Mouse (Mus musculus): ENCODE measurements around the gene Inafm1. TPM values are rescaled to one million over a fixed set of nuclear protein-coding genes. Genes with fewer than 3 reads are reported as not detected.
A peak's percentile ranks its signal among the peaks of the same experiment; 100 is the strongest.

The Inafm1 gene
- 19.0 and 19.9 TPM in 2 replicates for polyA plus RNA-seq (2015; fragmentation: Nextera tagmentation; extraction: Ambion mirVana)

GRCm38 (mm10) chr7:16273081-16273765, at the start of gene Inafm1:
Gene Inafm1, minus strand, starts transcription at chr7:16273617.
- ATAC-seq (ENCODE audit: low FRiP score, low read depth) = peak; percentile 86
- Histone ChIP-seq H3K36me3 (peaks cover 35% of the 10 kb centered on the region), H3K9me3 (no peaks in the 10 kb centered on the region), H3K27ac (peak within 1 kb of the TSS; percentile 91), H3K4me1 (peaks cover 28% of the 10 kb centered on the region), H3K9ac (peak within 1 kb of the TSS; percentile 82), H3K4me3 (peak within 1 kb of the TSS; percentile 79), H3K4me2 (replicated peaks) (peak within 1 kb of the TSS; percentile 90), H3K27me3 (peaks cover 4% of the 10 kb centered on the region; the same call in 1 of the 2 replicates)
- under 1% methylated on average over 41 of the region's 49 CpGs for whole genome bisulfite sequencing

- no peak overlapping the region for H3K4me3 ChIP-seq
- ATAC-seq (ENCODE audit: low FRiP score, low read depth) = no peak
- peaks cover 31% of the 10 kb centered on the region for H3K36me3 ChIP-seq
- no peaks in the 10 kb centered on the region for H3K27me3 ChIP-seq
- no peak overlapping the region for H3K27ac ChIP-seq
- no peaks in the 10 kb centered on the region for H3K9me3 ChIP-seq
- no peak overlapping the region for H3K4me2 ChIP-seq (replicated peaks)
- WGBS = 86% methylated on average over 6 of the region's 6 CpGs
- H3K9ac ChIP-seq = no peak overlapping the region
- H3K4me1 ChIP-seq = peaks cover 8% of the 10 kb centered on the region; the same call in 1 of the 2 replicates
Observed at GRCm38 (mm10) chr7:16320479-16320878, 47.1 kb upstream of the Inafm1 start.

GRCm38 (mm10) chr7:16319216-16319615, 45.8 kb upstream of the Inafm1 start:
- WGBS = 87% methylated on average over 4 of the region's 4 CpGs
- ATAC-seq (ENCODE audit: low FRiP score, low read depth) = no peak
- peaks cover 12% of the 10 kb centered on the region; the same call in 1 of the 2 replicates for H3K4me1 ChIP-seq
- H3K9ac ChIP-seq = no peak overlapping the region
- H3K4me3 ChIP-seq = no peak overlapping the region
- no peak overlapping the region for H3K4me2 ChIP-seq (replicated peaks)
- H3K27me3 ChIP-seq = no peaks in the 10 kb centered on the region
- H3K9me3 ChIP-seq = no peaks in the 10 kb centered on the region
- no peak overlapping the region for H3K27ac ChIP-seq
- peaks cover 20% of the 10 kb centered on the region; the same call in 1 of the 2 replicates for H3K36me3 ChIP-seq

GRCm38 (mm10) chr7:16317094-16317493, 43.7 kb upstream of the Inafm1 start:
- Histone ChIP-seq H3K27ac (no peak overlapping the region), H3K4me2 (replicated peaks) (no peak overlapping the region), H3K9me3 (no peaks in the 10 kb centered on the region), H3K27me3 (peaks cover 6% of the 10 kb centered on the region), H3K9ac (no peak overlapping the region), H3K36me3 (peaks cover 20% of the 10 kb centered on the region; the same call in 1 of the 2 replicates), H3K4me3 (no peak overlapping the region), H3K4me1 (peaks cover 30% of the 10 kb centered on the region)
- no peak for ATAC-seq (ENCODE audit: low FRiP score, low read depth)
- 83% methylated on average over 14 of the region's 14 CpGs for WGBS

- no peak overlapping the region for H3K4me2 ChIP-seq (replicated peaks)
- H3K9ac ChIP-seq = no peak overlapping the region
- ATAC-seq (ENCODE audit: low FRiP score, low read depth) = no peak
- no peak overlapping the region for H3K27ac ChIP-seq
- no peaks in the 10 kb centered on the region for H3K9me3 ChIP-seq
- no peak overlapping the region for H3K4me3 ChIP-seq
- 56% methylated on average over 4 of the region's 4 CpGs for whole genome bisulfite sequencing
- peaks cover 17% of the 10 kb centered on the region; the same call in 1 of the 2 replicates for H3K36me3 ChIP-seq
- peaks cover 40% of the 10 kb centered on the region for H3K4me1 ChIP-seq
- H3K27me3 ChIP-seq = peaks cover 24% of the 10 kb centered on the region
Observed at GRCm38 (mm10) chr7:16315222-16315759, 41.9 kb upstream of the Inafm1 start.

- 6% methylated on average over 13 of the region's 13 CpGs for WGBS
- Histone ChIP-seq H3K27me3 (peaks cover 32% of the 10 kb centered on the region), H3K4me3 (peak overlapping the region; percentile 67), H3K4me1 (peaks cover 48% of the 10 kb centered on the region), H3K4me2 (replicated peaks) (peak overlapping the region; percentile 100), H3K36me3 (peaks cover 11% of the 10 kb centered on the region; the same call in 1 of the 2 replicates), H3K27ac (peak overlapping the region; percentile 93; the same call in 1 of the 2 replicates), H3K9ac (peak overlapping the region; percentile 81), H3K9me3 (no peaks in the 10 kb centered on the region)
- no peak; the same call in 1 of the 2 replicates for ATAC-seq (ENCODE audit: low FRiP score, low read depth)
Observed at GRCm38 (mm10) chr7:16314221-16314775, 40.9 kb upstream of the Inafm1 start.

- under 1% methylated on average over 63 of the region's 66 CpGs for WGBS
- H3K4me1 ChIP-seq = peaks cover 54% of the 10 kb centered on the region
- ATAC-seq (ENCODE audit: low FRiP score, low read depth) = peak; percentile 60
- H3K27ac ChIP-seq = peak overlapping the region; percentile 93
- H3K4me2 ChIP-seq (replicated peaks) = peak overlapping the region; percentile 100
- H3K27me3 ChIP-seq = peaks cover 32% of the 10 kb centered on the region
- no peaks in the 10 kb centered on the region for H3K9me3 ChIP-seq
- H3K36me3 ChIP-seq = peaks cover 11% of the 10 kb centered on the region; the same call in 1 of the 2 replicates
- peak overlapping the region; percentile 81 for H3K9ac ChIP-seq
- H3K4me3 ChIP-seq = peak overlapping the region; percentile 67
Observed at GRCm38 (mm10) chr7:16313481-16314220, 40.2 kb upstream of the Inafm1 start.

GRCm38 (mm10) chr7:16312672-16313311, 39.4 kb upstream of the Inafm1 start:
- Histone ChIP-seq H3K9me3 (no peaks in the 10 kb centered on the region), H3K27me3 (peaks cover 32% of the 10 kb centered on the region), H3K36me3 (peaks cover 11% of the 10 kb centered on the region; the same call in 1 of the 2 replicates), H3K4me3 (peak overlapping the region; percentile 67), H3K4me1 (peaks cover 59% of the 10 kb centered on the region), H3K4me2 (replicated peaks) (peak overlapping the region; percentile 100), H3K9ac (peak overlapping the region; percentile 81), H3K27ac (peak overlapping the region; percentile 69; the same call in 1 of the 2 replicates)
- ATAC-seq (ENCODE audit: low FRiP score, low read depth) = no peak
- WGBS = under 1% methylated on average over 12 of the region's 12 CpGs

- Histone ChIP-seq H3K9me3 (no peaks in the 10 kb centered on the region), H3K4me3 (peak overlapping the region; percentile 67), H3K4me1 (peaks cover 59% of the 10 kb centered on the region), H3K36me3 (peaks cover 5% of the 10 kb centered on the region; the same call in 1 of the 2 replicates), H3K27ac (peak overlapping the region; percentile 69; the same call in 1 of the 2 replicates), H3K9ac (peak overlapping the region; percentile 81), H3K4me2 (replicated peaks) (peak overlapping the region; percentile 100), H3K27me3 (peaks cover 32% of the 10 kb centered on the region)
- whole genome bisulfite sequencing = under 1% methylated on average over 49 of the region's 49 CpGs
- no peak for ATAC-seq (ENCODE audit: low FRiP score, low read depth)
Observed at GRCm38 (mm10) chr7:16312011-16312671, 38.7 kb upstream of the Inafm1 start.

GRCm38 (mm10) chr7:16311453-16312004, 38.1 kb upstream of the Inafm1 start:
- Histone ChIP-seq H3K27ac (peak overlapping the region; percentile 69; the same call in 1 of the 2 replicates), H3K9ac (peak overlapping the region; percentile 81), H3K4me2 (replicated peaks) (peak overlapping the region; percentile 100), H3K4me1 (peaks cover 59% of the 10 kb centered on the region), H3K4me3 (peak overlapping the region; percentile 67), H3K36me3 (no peaks in the 10 kb centered on the region), H3K9me3 (no peaks in the 10 kb centered on the region), H3K27me3 (peaks cover 32% of the 10 kb centered on the region)
- WGBS = 4% methylated on average over 13 of the region's 14 CpGs
- no peak for ATAC-seq (ENCODE audit: low FRiP score, low read depth)
